Mouse (Mus musculus) intestine, postnatal 0 days (tissue): ENCODE data around the gene Brinp2. TPM values are rescaled to one million over a fixed set of nuclear protein-coding genes. Genes with fewer than 3 reads are reported as not detected.

Source experiments
- ATAC-seq: fragments of 200-750 bp; cut with Nextera tagmentation; 2 replicates; pipeline ENCODE4 v1.8.0; 2017; ENCODE audit warnings: mild to moderate bottlenecking, moderate TSS enrichment, moderate library complexity
- H3K27ac ChIP-seq: fragments of 300-500 bp; sonication (generic); 2 replicates; pipeline ENCODE4 v1.5.1; 2014; ENCODE audit warnings: mild to moderate bottlenecking, low read depth, low read length, moderate library complexity
- H3K27me3 ChIP-seq: fragments of 300-500 bp; sonication (generic); replicated peaks from 2 replicates; pipeline ENCODE4 v1.6.1; 2014; ENCODE audit warnings: low read length, mixed read lengths; ENCODE audit not compliant: control insufficient read depth, insufficient read depth
- H3K36me3 ChIP-seq: fragments of 300-500 bp; sonication (generic); 2 replicates; pipeline ENCODE4 v1.6.1; 2014; ENCODE audit warnings: mild to moderate bottlenecking, moderate library complexity; ENCODE audit not compliant: control insufficient read depth, insufficient read depth
- H3K4me1 ChIP-seq: fragments of 300-500 bp; sonication (generic); replicated peaks from 2 replicates; pipeline ENCODE4 v1.6.1; 2014; ENCODE audit warnings: antibody characterized with exemption, low read length, mixed read lengths; ENCODE audit not compliant: control insufficient read depth, insufficient read depth
- H3K4me2 ChIP-seq: fragments of 300-500 bp; sonication (generic); replicated peaks from 2 replicates; pipeline ENCODE4 v1.6.1; 2014; ENCODE audit warnings: low read depth, mild to moderate bottlenecking, moderate library complexity
- H3K4me3 ChIP-seq: fragments of 300-500 bp; sonication (generic); 2 replicates; pipeline ENCODE4 v1.5.1; 2014; ENCODE audit warnings: low read depth, low read length
- H3K9ac ChIP-seq: fragments of 300-500 bp; sonication (generic); 2 replicates; pipeline ENCODE4 v1.6.1; 2014; ENCODE audit warnings: mild to moderate bottlenecking, low read depth, low read length
- H3K9me3 ChIP-seq: fragments of 300-500 bp; sonication (generic); 2 replicates; pipeline ENCODE4 v1.6.1; 2016; ENCODE audit warnings: mixed run types; ENCODE audit not compliant: control insufficient read depth
- CTCF ChIP-seq: sonication (generic); IDR thresholded peaks from 2 replicates; pipeline ENCODE4 v1.5.1; 2016; ENCODE audit warnings: low read depth, mild to moderate bottlenecking, control low read depth, antibody characterized with exemption, moderate library complexity
- WGBS: fragments of 180-500 bp; shearing (Covaris S2); extraction: QIAGEN DNeasy Blood & Tissue Kit; methylation state at CpG from one replicate; pipeline ENCODE4 v1.1.7; 2014; 5-methylcytosine and 5-hydroxymethylcytosine counted together
- polyA plus RNA-seq: library from polyadenylated mRNA; unstranded; fragments of >200 nt; fragmentation: Nextera tagmentation; extraction: Ambion mirVana; gene quantifications from 2 replicates; pipeline ENCODE4 v1.2.1, GENCODE M21; 2015

Gene Brinp2
- polyA plus RNA-seq, 1 experiment from 2014 or later: 0.34 TPM

GRCm38 (mm10) chr1:158266293-158267019 lies 89.7 kb downstream of the Brinp2 start:
- TF ChIP-seq CTCF: no peak
- 47% methylated on average over 3 of the region's 3 CpGs for WGBS
- Histone ChIP-seq H3K4me1 (no peaks in the 10 kb centered on the region), H3K4me3 (no peak overlapping the region), H3K27me3 (no peaks in the 10 kb centered on the region), H3K9ac (no peak overlapping the region), H3K9me3 (no peaks in the 10 kb centered on the region), H3K4me2 (no peak overlapping the region), H3K36me3 (no peaks in the 10 kb centered on the region), H3K27ac (no peak overlapping the region)
- ATAC-seq: no peak

- Histone ChIP-seq H3K9ac (no peak overlapping the region), H3K4me3 (no peak overlapping the region), H3K27me3 (no peaks in the 10 kb centered on the region), H3K4me1 (no peaks in the 10 kb centered on the region), H3K4me2 (no peak overlapping the region), H3K9me3 (no peaks in the 10 kb centered on the region), H3K36me3 (no peaks in the 10 kb centered on the region), H3K27ac (no peak overlapping the region)
- no peak for TF ChIP-seq CTCF
- ATAC-seq: no peak
- 91% methylated on average over 5 of the region's 5 CpGs for WGBS
Measured at GRCm38 (mm10) chr1:158259516-158260235, 96.5 kb downstream of the Brinp2 start.

- no peaks in the 10 kb centered on the region for H3K4me1 ChIP-seq
- H3K4me2 ChIP-seq: no peak overlapping the region
- no peak overlapping the region for H3K27ac ChIP-seq
- no peaks in the 10 kb centered on the region for H3K9me3 ChIP-seq
- WGBS: 82% methylated on average over 6 of the region's 6 CpGs
- H3K36me3 ChIP-seq: no peaks in the 10 kb centered on the region
- no peak overlapping the region for H3K9ac ChIP-seq
- H3K4me3 ChIP-seq: no peak overlapping the region
- ATAC-seq: no peak
- TF ChIP-seq CTCF: no peak
- H3K27me3 ChIP-seq: no peaks in the 10 kb centered on the region
Measured at GRCm38 (mm10) chr1:158258685-158259292, 97.3 kb downstream of the Brinp2 start.

- ATAC-seq: no peak
- Histone ChIP-seq H3K4me3 (no peak overlapping the region), H3K4me1 (no peaks in the 10 kb centered on the region), H3K27ac (no peak overlapping the region), H3K36me3 (no peaks in the 10 kb centered on the region), H3K9me3 (no peaks in the 10 kb centered on the region), H3K4me2 (no peak overlapping the region), H3K27me3 (no peaks in the 10 kb centered on the region), H3K9ac (no peak overlapping the region)
- no peak for TF ChIP-seq CTCF
- 82% methylated on average over 9 of the region's 9 CpGs for WGBS
Measured at GRCm38 (mm10) chr1:158255912-158256680, 100.0 kb downstream of the Brinp2 start.

GRCm38 (mm10) chr1:158252682-158253222 lies 103.4 kb downstream of the Brinp2 start:
- H3K4me3 ChIP-seq: no peak overlapping the region
- H3K4me1 ChIP-seq: no peaks in the 10 kb centered on the region
- no peak overlapping the region for H3K9ac ChIP-seq
- no peaks in the 10 kb centered on the region for H3K9me3 ChIP-seq
- ATAC-seq: no peak
- no peaks in the 10 kb centered on the region for H3K27me3 ChIP-seq
- H3K4me2 ChIP-seq: no peak overlapping the region
- H3K36me3 ChIP-seq: no peaks in the 10 kb centered on the region
- WGBS: 82% methylated on average over 8 of the region's 8 CpGs
- no peak for TF ChIP-seq CTCF
- H3K27ac ChIP-seq: no peak overlapping the region
